Mouse (Mus musculus) midbrain, postnatal 0 days (tissue): ENCODE measurements around the gene Spats2. TPM values are rescaled to one million over a fixed set of nuclear protein-coding genes. Genes with fewer than 3 reads are reported as not detected.
A peak's percentile ranks its signal among the peaks of the same experiment; 100 is the strongest.

ENCODE experiments used
- ATAC-seq: fragments of 200-750 bp; cut with Nextera tagmentation; 2 replicates; pipeline ENCODE4 v1.8.0; 2017; ENCODE audit warnings: moderate number of reproducible peaks, mild to moderate bottlenecking, moderate TSS enrichment, moderate library complexity; ENCODE audit not compliant: low FRiP score
- DNase-seq: peaks from one replicate; pipeline ENCODE4 v3.0.0-alpha.2; 2015; ENCODE audit warnings: low spot score
- H3K27ac ChIP-seq: fragments of 300-500 bp; sonication (generic); 2 replicates; pipeline ENCODE4 v1.5.1; 2014; ENCODE audit warnings: low read depth, mild to moderate bottlenecking, low read length, mixed read lengths
- H3K27me3 ChIP-seq: fragments of 300-500 bp; sonication (generic); 2 replicates; pipeline ENCODE4 v1.6.1; 2014; ENCODE audit warnings: low read length, control low read depth, mixed read lengths; ENCODE audit not compliant: insufficient read depth
- H3K36me3 ChIP-seq: fragments of 300-500 bp; sonication (generic); 2 replicates; pipeline ENCODE4 v1.6.1; 2014; ENCODE audit warnings: low read length, control low read depth, mixed read lengths; ENCODE audit not compliant: insufficient read depth
- H3K4me1 ChIP-seq: fragments of 300-500 bp; sonication (generic); 2 replicates; pipeline ENCODE4 v1.6.1; 2014; ENCODE audit warnings: mild to moderate bottlenecking, control low read depth, antibody characterized with exemption, low read length, mixed read lengths; ENCODE audit not compliant: insufficient read depth
- H3K4me2 ChIP-seq: fragments of 300-500 bp; sonication (generic); 2 replicates; pipeline ENCODE4 v1.6.1; 2014; ENCODE audit warnings: low read depth, mild to moderate bottlenecking, low read length, mixed read lengths; ENCODE audit not compliant: poor library complexity, severe bottlenecking
- H3K4me3 ChIP-seq: fragments of 300-500 bp; sonication (generic); 2 replicates; pipeline ENCODE4 v1.5.1; 2014; ENCODE audit warnings: low read depth, mild to moderate bottlenecking, low read length, moderate library complexity
- H3K9ac ChIP-seq: fragments of 300-500 bp; sonication (generic); replicated peaks from 2 replicates; pipeline ENCODE4 v1.6.1; 2014; ENCODE audit warnings: mild to moderate bottlenecking, low read length, moderate library complexity, mixed read lengths; ENCODE audit not compliant: poor library complexity, severe bottlenecking
- H3K9me3 ChIP-seq: fragments of 300-500 bp; sonication (generic); 2 replicates; pipeline ENCODE4 v1.6.1; 2016; ENCODE audit warnings: low read length, control low read depth
- CTCF ChIP-seq: IDR thresholded peaks from 2 replicates; pipeline ENCODE4 v1.5.1; 2016; ENCODE audit warnings: antibody characterized with exemption, mild to moderate bottlenecking
- WGBS: fragments of 180-500 bp; shearing (Covaris S2); extraction: QIAGEN DNeasy Blood & Tissue Kit; methylation state at CpG from one replicate; pipeline ENCODE4 v1.1.7; 2014; 5-methylcytosine and 5-hydroxymethylcytosine counted together
- polyA plus RNA-seq: library from polyadenylated mRNA; unstranded; fragments of >200 nt; fragmentation: Nextera tagmentation; extraction: Ambion mirVana; gene quantifications from 2 replicates; pipeline ENCODE4 v1.2.1, GENCODE M21; 2015
- total RNA-seq: library from RNA; depleted of rRNA; stranded (reverse); fragments of >200 nt; gene quantifications from 2 replicates; pipeline ENCODE4 v1.2.3, GENCODE M21; 2014

Spats2 gene
- total and polyA plus RNA-seq, 2 experiments from 2014 or later, result 19.5 to 31.8 TPM

DNA sequence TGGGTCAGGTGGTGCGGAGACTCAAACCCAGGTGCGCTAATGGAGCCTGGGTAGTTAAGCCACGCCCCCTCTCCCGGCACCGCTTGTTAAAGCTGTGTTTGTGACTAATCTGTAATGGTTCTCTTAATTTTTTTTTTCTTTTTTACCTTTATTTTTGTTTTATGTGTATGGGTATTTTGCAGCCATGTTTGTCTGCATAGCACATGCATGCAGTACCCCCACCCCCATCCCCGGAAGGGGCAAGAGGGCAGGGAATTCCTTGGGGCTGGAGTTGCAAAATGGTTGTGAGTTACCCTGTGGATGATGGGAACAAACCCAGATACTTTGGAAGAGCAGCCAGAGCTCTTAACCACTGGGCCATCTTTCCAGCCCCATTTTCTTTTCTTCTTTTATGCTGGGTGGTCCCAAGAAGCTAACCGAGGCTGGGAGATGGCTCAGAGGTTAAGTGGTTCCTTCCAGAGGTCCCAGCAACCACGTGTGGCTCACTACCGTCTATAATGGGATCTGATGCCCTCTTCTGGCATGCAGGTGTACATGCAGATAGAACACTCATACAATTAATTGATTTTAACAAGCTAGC is 12.2 kb upstream of the Spats2 start:
- DNase-seq (no peak), ATAC-seq (no peak)
- Histone ChIP-seq H3K36me3 (no peaks in the 10 kb centered on the region), H3K4me1 (no peaks in the 10 kb centered on the region), H3K9me3 (no peaks in the 10 kb centered on the region), H3K9ac (no peak overlapping the region), H3K4me2 (peak overlapping the region; percentile 22; the same call in 1 of the 2 replicates), H3K27me3 (no peaks in the 10 kb centered on the region), H3K4me3 (no peak overlapping the region), H3K27ac (no peak overlapping the region)
- WGBS, result 11% methylated on average over 9 of the region's 9 CpGs
- peak; percentile 63 for TF ChIP-seq CTCF

DNA sequence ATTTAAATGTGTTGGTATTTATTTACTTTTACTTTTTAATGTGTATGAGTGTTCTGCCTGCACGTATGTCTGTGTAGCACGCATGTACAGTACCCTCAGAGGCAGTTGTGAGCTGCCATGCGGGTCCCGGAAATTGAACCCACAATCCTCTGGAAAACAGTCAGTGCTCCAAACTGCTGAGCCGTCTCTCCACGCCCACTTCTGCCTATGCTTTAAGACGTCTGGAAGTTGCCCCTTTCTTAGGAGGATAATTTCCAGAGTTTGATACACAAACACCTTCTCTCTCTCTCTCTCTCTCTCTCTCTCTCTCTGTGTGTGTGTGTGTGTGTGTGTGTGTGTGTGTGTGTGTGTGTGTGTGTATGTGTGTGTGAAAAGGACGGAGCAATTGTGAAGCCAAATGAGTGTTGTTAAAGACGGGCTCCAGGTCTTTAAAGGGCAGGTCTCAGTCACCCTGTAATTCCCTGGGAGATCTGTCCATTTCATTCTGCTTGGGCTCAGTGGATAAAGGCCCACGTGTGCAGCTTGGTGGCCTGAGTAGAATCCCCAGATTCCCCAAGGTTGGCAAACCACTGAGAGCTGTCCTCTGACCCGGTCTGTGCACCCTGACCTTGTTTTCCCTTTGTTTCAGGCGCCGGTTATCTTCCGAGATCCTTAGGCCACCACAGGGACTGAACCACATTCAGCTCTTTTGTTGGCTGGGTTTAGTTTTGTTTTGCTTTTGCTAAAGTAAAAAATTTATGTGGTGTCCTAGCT is 11.2 kb upstream of the Spats2 start:
- DNase-seq (no peak), ATAC-seq (no peak)
- H3K9me3 ChIP-seq, result no peaks in the 10 kb centered on the region
- no peak overlapping the region for H3K4me3 ChIP-seq
- no peak overlapping the region for H3K4me2 ChIP-seq
- no peak for TF ChIP-seq CTCF
- H3K27ac ChIP-seq, result no peak overlapping the region
- H3K9ac ChIP-seq, result no peak overlapping the region
- H3K4me1 ChIP-seq, result no peaks in the 10 kb centered on the region
- H3K36me3 ChIP-seq, result no peaks in the 10 kb centered on the region
- 47% methylated on average over 14 of the region's 14 CpGs for WGBS
- no peaks in the 10 kb centered on the region for H3K27me3 ChIP-seq

DNA sequence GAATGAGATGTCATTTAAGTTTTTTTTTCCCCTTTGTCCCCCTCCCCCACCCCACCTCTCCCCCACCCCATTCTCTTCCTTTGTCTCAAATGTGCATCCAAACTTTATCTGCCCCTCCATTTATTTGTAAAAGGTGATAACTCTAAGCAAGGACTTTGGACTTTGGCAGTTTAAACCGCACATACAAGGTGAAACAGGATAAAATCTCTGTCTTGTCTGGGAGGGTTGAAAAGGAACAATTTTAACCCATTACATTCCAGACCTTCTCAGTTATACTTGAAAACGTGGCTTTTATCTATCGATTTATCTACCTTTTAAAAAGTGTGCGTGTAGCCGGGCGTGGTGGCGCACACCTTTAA is 10.7 kb upstream of the Spats2 start:
- Histone ChIP-seq H3K4me1 (no peaks in the 10 kb centered on the region), H3K27me3 (no peaks in the 10 kb centered on the region), H3K36me3 (no peaks in the 10 kb centered on the region), H3K4me2 (no peak overlapping the region), H3K9ac (no peak overlapping the region), H3K27ac (no peak overlapping the region), H3K4me3 (no peak overlapping the region), H3K9me3 (no peaks in the 10 kb centered on the region)
- WGBS, result 85% methylated on average over 7 of the region's 7 CpGs
- ATAC-seq (no peak), DNase-seq (no peak)
- no peak for TF ChIP-seq CTCF

DNA sequence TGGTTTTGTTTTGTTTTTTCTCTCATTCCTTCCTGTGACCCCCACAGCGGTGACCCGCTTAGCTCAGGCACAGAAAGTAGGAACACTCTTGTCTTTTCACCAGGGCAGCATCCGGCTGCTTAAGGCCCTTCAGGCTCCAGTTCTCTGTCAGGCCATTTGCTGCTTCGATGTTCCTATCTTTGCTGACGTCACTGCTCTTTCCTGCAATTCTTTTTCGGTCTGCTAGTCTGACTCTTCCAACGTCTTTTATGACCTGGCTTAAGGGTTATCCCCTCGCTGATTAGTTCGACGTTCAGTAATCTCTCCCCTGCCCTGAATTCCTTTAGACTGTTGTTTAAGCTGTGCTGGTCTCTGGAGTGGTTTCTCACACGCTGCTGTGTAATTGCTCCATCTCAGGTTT is 9.2 kb upstream of the Spats2 start:
- Histone ChIP-seq H3K9me3 (no peaks in the 10 kb centered on the region), H3K27me3 (no peaks in the 10 kb centered on the region), H3K4me1 (no peaks in the 10 kb centered on the region), H3K36me3 (no peaks in the 10 kb centered on the region), H3K4me2 (no peak overlapping the region), H3K4me3 (no peak overlapping the region), H3K9ac (no peak overlapping the region), H3K27ac (no peak overlapping the region)
- TF ChIP-seq CTCF, result no peak
- ATAC-seq (no peak), DNase-seq (no peak)
- 51% methylated on average over 11 of the region's 11 CpGs for WGBS

DNA sequence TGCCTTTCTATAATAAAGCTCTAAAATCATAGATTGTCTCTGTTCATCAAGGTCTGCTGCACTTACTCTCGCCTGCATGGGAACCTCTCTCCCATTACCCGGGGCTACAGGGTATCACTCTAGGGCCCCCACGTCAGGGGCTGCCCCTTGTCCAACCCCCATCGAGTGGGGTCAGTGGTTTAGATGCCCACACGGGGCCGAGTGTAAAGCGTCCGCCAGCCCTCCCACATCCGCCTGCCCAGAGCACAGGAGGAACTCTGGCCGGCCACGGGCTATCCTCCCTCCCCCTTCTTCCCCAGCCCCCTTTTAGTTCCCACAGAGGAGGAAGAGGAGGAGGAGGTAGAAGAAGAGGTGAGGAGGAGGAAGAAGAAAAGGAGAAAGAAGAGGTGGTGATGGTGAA is 4.9 kb upstream of the Spats2 start:
- 15% methylated on average over 11 of the region's 11 CpGs for WGBS

DNA sequence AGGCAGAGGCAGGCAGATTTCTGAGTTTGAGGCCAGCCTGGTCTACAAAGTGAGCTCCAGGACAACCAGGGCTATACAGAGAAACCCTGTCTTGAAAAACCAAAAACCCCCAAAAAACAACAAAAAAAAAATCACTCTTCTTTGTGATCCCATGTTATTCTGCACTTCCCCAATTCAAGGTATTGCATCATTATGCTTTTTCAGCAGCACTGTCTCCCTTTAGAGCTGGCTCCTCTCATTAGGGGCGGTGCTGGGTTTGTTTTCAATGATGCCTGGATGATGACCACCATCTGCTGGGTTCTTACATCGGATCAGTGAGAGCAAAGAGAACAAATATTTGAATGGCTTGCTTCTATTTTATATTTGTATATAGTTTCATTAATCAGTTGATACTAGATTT is 3.1 kb upstream of the Spats2 start:
- Histone ChIP-seq H3K36me3 (no peaks in the 10 kb centered on the region), H3K4me1 (no peaks in the 10 kb centered on the region; the same call in 1 of the 2 replicates), H3K4me3 (no peak overlapping the region), H3K27ac (no peak overlapping the region), H3K9ac (no peak overlapping the region), H3K27me3 (no peaks in the 10 kb centered on the region), H3K4me2 (no peak overlapping the region), H3K9me3 (no peaks in the 10 kb centered on the region)
- no peak for ATAC-seq
- 82% methylated on average over 2 of the region's 2 CpGs for WGBS
- no peak for TF ChIP-seq CTCF
- no peak for DNase-seq

More for the DNA sequence above, 4.9 kb upstream of the Spats2 start:
- ATAC-seq (no peak), DNase-seq (no peak)
- no peaks in the 10 kb centered on the region for H3K27me3 ChIP-seq
- no peak overlapping the region for H3K4me3 ChIP-seq
- no peaks in the 10 kb centered on the region for H3K4me1 ChIP-seq
- H3K9ac ChIP-seq, result no peak overlapping the region
- H3K36me3 ChIP-seq, result no peaks in the 10 kb centered on the region
- H3K9me3 ChIP-seq, result no peaks in the 10 kb centered on the region
- no peak overlapping the region for H3K27ac ChIP-seq
- H3K4me2 ChIP-seq, result no peak overlapping the region
- no peak for TF ChIP-seq CTCF
